Mouse (Mus musculus) effector memory CD4-positive, alpha-beta T cell, adult 5 months (primary cell): Measurements from ENCODE around the gene Gpt2. TPM values are rescaled to one million over a fixed set of nuclear protein-coding genes. Genes with fewer than 3 reads are reported as not detected.

ENCODE experiments used
- polyA plus RNA-seq: library from polyadenylated mRNA; unstranded; fragments of 100-300 nt; shearing (Covaris generic); gene quantifications from one replicate; pipeline ENCODE4 v1.2.1, GENCODE M21; 2017

The Gpt2 gene
- polyA plus RNA-seq = 0.55 TPM

GRCm38 (mm10) chr8:85492125-85492875 lies at the start of gene Gpt2:
Gene Gpt2 (plus strand): TSS chr8:85492576.

GRCm38 (mm10) chr8:85555181-85556145 lies 63.1 kb downstream of the Gpt2 start, which contains the start of gene Dnaja2:
Gene Dnaja2 (minus strand): TSS chr8:85555344.

Other genes starting within 250 kb of the Gpt2 start
- gene Orc6, start 192.9 kb upstream of the Gpt2 start, polyA plus RNA-seq = 33.3 TPM
- 64.5 TPM for gene Vps35, start 192.8 kb upstream of the Gpt2 start, polyA plus RNA-seq
- gene Mylk3, start 106.2 kb upstream of the Gpt2 start, polyA plus RNA-seq = not detected
- 27.7 TPM for gene 4921524J17Rik, start 59.7 kb upstream of the Gpt2 start, polyA plus RNA-seq
- 248 TPM for gene Dnaja2, start 62.8 kb downstream of the Gpt2 start, polyA plus RNA-seq
- 2.4 TPM for gene Neto2, start 208.3 kb downstream of the Gpt2 start, polyA plus RNA-seq